Mouse (Mus musculus): ENCODE measurements at regions not wholly inside any gene's neighbourhood (a gene's known extent, or its start where the extent isn't known, plus 50 kb on each side); places are given as distances from the start of the nearest gene placed in this dataset.

DNA sequence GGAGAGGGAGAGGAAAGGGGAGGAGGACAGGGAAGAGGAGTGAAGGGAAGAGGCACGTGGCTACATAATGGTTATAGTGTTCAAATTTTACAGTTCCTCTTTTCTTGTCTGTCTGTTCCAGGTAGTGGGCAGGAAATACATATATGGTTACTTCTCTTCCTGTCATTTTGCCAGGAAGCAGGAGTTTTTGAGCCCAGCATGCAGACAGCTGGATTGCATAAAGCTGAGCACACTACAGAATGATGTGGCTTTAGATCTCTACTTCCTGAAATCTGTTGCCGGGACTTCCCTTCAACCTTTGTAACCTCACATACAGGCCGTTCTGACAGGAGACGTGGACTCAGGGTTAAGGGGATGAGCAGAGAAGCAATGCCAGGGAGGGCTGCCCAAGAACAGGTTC, 154.1 kb downstream of the Tmem17 start:
- DNase-seq (ENCODE audit: low read depth in 1 of 2, low spot score in 2 of 2), result peak in 1 of 2 experiments; percentile 40
- peak overlapping the region; percentile 39 for H3K27ac ChIP-seq (ENCODE audit: insufficient read depth, low read length)
- no peak for TF ChIP-seq POLR2A (IDR thresholded peaks at IDR 0.05; ENCODE audit: low read depth, low read length)
- TF ChIP-seq CTCF (IDR thresholded peaks at IDR 0.05; ENCODE audit: extremely low read depth, insufficient read depth, insufficient read length, insufficient replicate concordance), result no peak
- H3K27me3 ChIP-seq (ENCODE audit: control insufficient read depth, insufficient read depth, low read length), result no peaks in the 10 kb centered on the region
- no peak overlapping the region; the same call in 1 of the 2 replicates for H3K4me3 ChIP-seq (ENCODE audit: extremely low read depth, insufficient read depth, insufficient read length)
- H3K36me3 ChIP-seq (ENCODE audit: control insufficient read depth, insufficient read depth, low read length), result no peaks in the 10 kb centered on the region
- peaks cover 12% of the 10 kb centered on the region; the same call in 1 of the 2 replicates for H3K4me1 ChIP-seq (ENCODE audit: control insufficient read depth, insufficient read depth, insufficient read length)
- under 1% methylated on average over 4 of the region's 4 CpGs for WGBS

GRCm38 (mm10) chr11:22666378-22666777, 154.5 kb downstream of the Tmem17 start:
- Histone ChIP-seq H3K27me3 (ENCODE audit: control insufficient read depth, insufficient read depth, low read length) (no peaks in the 10 kb centered on the region), H3K4me3 (ENCODE audit: extremely low read depth, insufficient read depth, insufficient read length) (no peak overlapping the region; the same call in 1 of the 2 replicates), H3K4me1 (ENCODE audit: control insufficient read depth, insufficient read depth, insufficient read length) (peaks cover 12% of the 10 kb centered on the region; the same call in 1 of the 2 replicates), H3K27ac (ENCODE audit: insufficient read depth, low read length) (peak overlapping the region; percentile 39), H3K36me3 (ENCODE audit: control insufficient read depth, insufficient read depth, low read length) (no peaks in the 10 kb centered on the region)
- 30% methylated on average over 5 of the region's 5 CpGs for WGBS
- TF ChIP-seq CTCF (IDR thresholded peaks at IDR 0.05; ENCODE audit: extremely low read depth, insufficient read depth, insufficient read length, insufficient replicate concordance), result no peak
- no peak for TF ChIP-seq POLR2A (IDR thresholded peaks at IDR 0.05; ENCODE audit: low read depth, low read length)
- DNase-seq (ENCODE audit: low read depth in 1 of 2, low spot score in 2 of 2), result no peak

DNA sequence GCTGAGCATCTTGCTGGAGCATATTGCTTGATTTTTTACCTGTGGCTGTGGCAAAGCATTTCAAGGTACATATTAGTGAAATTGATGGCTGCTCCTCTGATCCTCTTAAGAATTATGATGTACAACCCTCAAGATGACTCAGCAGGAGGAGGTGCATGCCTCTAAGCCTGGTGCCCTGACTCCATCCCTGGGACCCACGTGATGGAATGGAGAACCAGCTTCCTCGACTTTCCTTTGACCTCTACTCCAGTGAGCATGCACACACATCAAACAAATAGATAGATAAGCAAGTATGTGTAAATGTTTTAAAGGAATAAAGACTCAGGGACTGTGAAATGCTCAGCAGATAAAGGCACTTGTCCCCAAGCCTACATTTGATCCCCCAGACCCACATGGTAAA, 156.3 kb downstream of the Tmem17 start:
- TF ChIP-seq POLR2A (IDR thresholded peaks at IDR 0.05; ENCODE audit: low read depth, low read length), result no peak
- H3K4me3 ChIP-seq (ENCODE audit: extremely low read depth, insufficient read depth, insufficient read length), result no peak overlapping the region
- H3K4me1 ChIP-seq (ENCODE audit: control insufficient read depth, insufficient read depth, insufficient read length), result peaks cover 8% of the 10 kb centered on the region; the same call in 1 of the 2 replicates
- whole genome bisulfite sequencing, result 51% methylated on average over 2 of the region's 2 CpGs
- no peak overlapping the region for H3K27ac ChIP-seq (ENCODE audit: insufficient read depth, low read length)
- no peak for DNase-seq (ENCODE audit: low read depth in 1 of 2, low spot score in 2 of 2)
- H3K36me3 ChIP-seq (ENCODE audit: control insufficient read depth, insufficient read depth, low read length), result no peaks in the 10 kb centered on the region
- H3K27me3 ChIP-seq (ENCODE audit: control insufficient read depth, insufficient read depth, low read length), result no peaks in the 10 kb centered on the region

GRCm38 (mm10) chr11:22669267-22669666, 157.4 kb downstream of the Tmem17 start:
- peaks cover 8% of the 10 kb centered on the region; the same call in 1 of the 2 replicates for H3K4me1 ChIP-seq (ENCODE audit: control insufficient read depth, insufficient read depth, insufficient read length)
- H3K36me3 ChIP-seq (ENCODE audit: control insufficient read depth, insufficient read depth, low read length), result no peaks in the 10 kb centered on the region
- no peaks in the 10 kb centered on the region for H3K27me3 ChIP-seq (ENCODE audit: control insufficient read depth, insufficient read depth, low read length)
- DNase-seq (ENCODE audit: low read depth in 1 of 2, low spot score in 2 of 2), result no peak
- TF ChIP-seq POLR2A (IDR thresholded peaks at IDR 0.05; ENCODE audit: low read depth, low read length) (no peak), CTCF (IDR thresholded peaks at IDR 0.05; ENCODE audit: extremely low read depth, insufficient read depth, insufficient read length, insufficient replicate concordance) (no peak)
- no peak overlapping the region for H3K4me3 ChIP-seq (ENCODE audit: extremely low read depth, insufficient read depth, insufficient read length)
- WGBS, result 87% methylated on average over 4 of the region's 4 CpGs
- H3K27ac ChIP-seq (ENCODE audit: insufficient read depth, low read length), result no peak overlapping the region

- H3K27ac ChIP-seq (ENCODE audit: insufficient read depth, low read length), result no peak overlapping the region
- H3K36me3 ChIP-seq (ENCODE audit: control insufficient read depth, insufficient read depth, low read length), result no peaks in the 10 kb centered on the region
- no peak for TF ChIP-seq POLR2A (IDR thresholded peaks at IDR 0.05; ENCODE audit: low read depth, low read length)
- no peak for TF ChIP-seq CTCF (IDR thresholded peaks at IDR 0.05; ENCODE audit: extremely low read depth, insufficient read depth, insufficient read length, insufficient replicate concordance)
- H3K4me1 ChIP-seq (ENCODE audit: control insufficient read depth, insufficient read depth, insufficient read length), result peaks cover 2% of the 10 kb centered on the region; the same call in 1 of the 2 replicates
- WGBS, result 66% methylated on average over 5 of the region's 5 CpGs
- DNase-seq (ENCODE audit: low read depth in 1 of 2, low spot score in 2 of 2), result no peak
- H3K4me3 ChIP-seq (ENCODE audit: extremely low read depth, insufficient read depth, insufficient read length), result no peak overlapping the region
- no peaks in the 10 kb centered on the region for H3K27me3 ChIP-seq (ENCODE audit: control insufficient read depth, insufficient read depth, low read length)
Measured at GRCm38 (mm10) chr11:22671791-22672490, 160.1 kb downstream of the Tmem17 start.

- H3K27me3 ChIP-seq (ENCODE audit: control insufficient read depth, insufficient read depth, low read length), result no peaks in the 10 kb centered on the region
- TF ChIP-seq POLR2A (IDR thresholded peaks at IDR 0.05; ENCODE audit: low read depth, low read length), result no peak
- no peak for TF ChIP-seq CTCF (IDR thresholded peaks at IDR 0.05; ENCODE audit: extremely low read depth, insufficient read depth, insufficient read length, insufficient replicate concordance)
- H3K27ac ChIP-seq (ENCODE audit: insufficient read depth, low read length), result no peak overlapping the region
- H3K36me3 ChIP-seq (ENCODE audit: control insufficient read depth, insufficient read depth, low read length), result no peaks in the 10 kb centered on the region
- no peak overlapping the region for H3K4me3 ChIP-seq (ENCODE audit: extremely low read depth, insufficient read depth, insufficient read length)
- DNase-seq (ENCODE audit: low read depth in 1 of 2, low spot score in 2 of 2), result no peak
- WGBS, result 40% methylated on average over 3 of the region's 3 CpGs
- peaks cover 2% of the 10 kb centered on the region; the same call in 1 of the 2 replicates for H3K4me1 ChIP-seq (ENCODE audit: control insufficient read depth, insufficient read depth, insufficient read length)
Measured at GRCm38 (mm10) chr11:22675047-22675446, 163.2 kb downstream of the Tmem17 start.

- H3K4me3 ChIP-seq (ENCODE audit: extremely low read depth, insufficient read depth, insufficient read length), result no peak overlapping the region
- no peaks in the 10 kb centered on the region for H3K36me3 ChIP-seq (ENCODE audit: control insufficient read depth, insufficient read depth, low read length)
- peaks cover 2% of the 10 kb centered on the region; the same call in 1 of the 2 replicates for H3K4me1 ChIP-seq (ENCODE audit: control insufficient read depth, insufficient read depth, insufficient read length)
- 79% methylated on average over 1 of the region's 1 CpGs for WGBS
- no peak for TF ChIP-seq POLR2A (IDR thresholded peaks at IDR 0.05; ENCODE audit: low read depth, low read length)
- TF ChIP-seq CTCF (IDR thresholded peaks at IDR 0.05; ENCODE audit: extremely low read depth, insufficient read depth, insufficient read length, insufficient replicate concordance), result no peak
- DNase-seq (ENCODE audit: low read depth in 1 of 2, low spot score in 2 of 2), result no peak
- H3K27ac ChIP-seq (ENCODE audit: insufficient read depth, low read length), result no peak overlapping the region
- H3K27me3 ChIP-seq (ENCODE audit: control insufficient read depth, insufficient read depth, low read length), result no peaks in the 10 kb centered on the region
Measured at GRCm38 (mm10) chr11:22675754-22676153, 163.9 kb downstream of the Tmem17 start.

Measured in spleen, adult 2 months (tissue).